Mouse (Mus musculus): ENCODE results near the gene Syne2.

DNA sequence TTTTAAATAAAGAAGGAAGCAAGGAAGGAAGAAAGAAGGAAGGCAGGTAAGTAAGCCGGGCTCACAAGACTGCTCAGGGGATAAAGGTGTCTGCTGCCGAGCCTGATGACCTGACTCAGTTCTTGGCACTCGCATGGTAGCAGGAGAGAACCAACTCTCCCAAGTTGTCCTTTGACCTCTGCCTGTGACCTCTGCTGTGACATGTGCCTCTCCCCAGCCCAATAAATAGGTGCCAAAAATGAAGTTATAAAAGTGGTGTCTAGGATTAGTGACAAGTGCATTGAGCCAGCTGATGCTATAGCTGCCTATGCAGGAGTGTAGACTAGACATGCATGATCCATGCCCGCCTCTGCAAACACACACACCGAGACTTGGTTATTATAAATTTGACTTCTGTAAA lies 73.3 kb downstream of the Syne2 start:
- TF ChIP-seq CTCF (conservative IDR thresholded peaks at IDR 0.05; ENCODE audit: low read length) (no peak), NANOG (IDR thresholded peaks at IDR 0.05; ENCODE audit: borderline replicate concordance, low read length) (no peak), POU5F1 (IDR thresholded peaks at IDR 0.05; ENCODE audit: borderline replicate concordance, low read length) (no peak)

Data from E14TG2a.4 (cell line).